Mouse (Mus musculus) embryo, embryonic 11.5 days (tissue): ENCODE measurements around the gene D930048N14Rik.

Experiments used
- DNase-seq: peaks from one replicate; pipeline ENCODE4 v3.0.0-alpha.2; 2012; ENCODE audit warnings: low read depth, low spot score

The D930048N14Rik gene

GRCm38 (mm10) chr11:51702831-51703230 lies 52.1 kb downstream of the D930048N14Rik start:
- DNase-seq = no peak

- DNase-seq = peak; percentile 11
Measured at GRCm38 (mm10) chr11:51703379-51703998, 52.7 kb downstream of the D930048N14Rik start.

- DNase-seq = no peak
Measured at GRCm38 (mm10) chr11:51706451-51706850, 55.7 kb downstream of the D930048N14Rik start.

- no peak for DNase-seq
Measured at GRCm38 (mm10) chr11:51707080-51707479, 56.3 kb downstream of the D930048N14Rik start.
